Mouse (Mus musculus): Measurements from ENCODE around the gene Pepd.

DNA sequence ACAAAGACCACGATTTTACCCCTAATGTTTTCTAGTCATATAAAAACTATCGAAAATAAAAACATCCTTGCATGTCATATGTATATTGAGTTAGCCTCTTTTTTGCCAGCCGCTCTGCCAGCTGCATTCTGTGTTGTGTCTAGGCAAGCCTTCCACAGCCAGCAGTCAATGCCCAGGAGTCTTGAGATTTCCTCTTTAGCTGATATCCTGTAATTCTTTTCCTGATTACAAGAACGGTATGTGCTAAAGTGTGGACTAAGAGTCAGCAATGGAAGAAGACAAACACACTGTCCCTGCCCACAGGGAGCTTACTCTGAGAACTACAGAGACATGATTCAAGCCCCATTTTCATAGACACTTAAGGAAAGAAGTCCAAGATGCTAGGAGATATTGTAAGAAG is 145.4 kb downstream of the Pepd start:
- TF ChIP-seq TCF12 (IDR thresholded peaks at IDR 0.05; ENCODE audit: insufficient read depth, poor library complexity, severe bottlenecking) (no peak), E2F4 (IDR thresholded peaks at IDR 0.05; ENCODE audit: insufficient read depth) (no peak), MYOD1 (IDR thresholded peaks at IDR 0.05; ENCODE audit: control insufficient read depth in 1 of 3, insufficient read length in 2 of 3, low read depth in 2 of 3) (no peak), POLR2A (IDR thresholded peaks at IDR 0.05; ENCODE audit: insufficient read length, low read depth) (no peak), USF1 (IDR thresholded peaks at IDR 0.05; ENCODE audit: low read depth) (no peak), MAX (IDR thresholded peaks at IDR 0.05; ENCODE audit: low read depth) (no peak), TCF3 (IDR thresholded peaks at IDR 0.05; ENCODE audit: insufficient read length, low read depth) (no peak), CEBPB (IDR thresholded peaks at IDR 0.05; ENCODE audit: insufficient read depth, poor library complexity, severe bottlenecking) (no peak), REST (IDR thresholded peaks at IDR 0.05; ENCODE audit: insufficient read depth, insufficient read length) (no peak), POLR2AphosphoS2 (IDR thresholded peaks at IDR 0.05; ENCODE audit: insufficient read length, low read depth) (no peak), MYOG (IDR thresholded peaks at IDR 0.05; ENCODE audit: control insufficient read depth in 1 of 3, insufficient read depth in 1 of 3, insufficient read length in 2 of 3, low read depth in 2 of 3) (no peak)

Data from myocyte (in vitro differentiated cells).